9 mouse cellular contexts compared by ENCODE assay signal in genomic region chr7:110816037-110816436, GRCm38 (mm10). TPM values are rescaled to one million over a fixed set of nuclear protein-coding genes. Genes with fewer than 3 reads are reported as not detected.
DNase-seq lines count a peak whose midpoint lies in the region; ATAC-seq and TF ChIP-seq lines count a peak whose summit lies in the region.
"Had no signal": no experiment of that assay in that cellular context is flagged by ENCODE, and none has a peak within 500 bp of the region (broad histone marks: within the 10 kb centered on the region; RNA-seq: fewer than 3 reads in every experiment).

No protein-coding gene starts in this region.

- 67% methylated on average over 5 of the region's 5 CpGs for WGBS in kidney, adult 2 months
- 70% methylated on average over 5 of the region's 5 CpGs for WGBS in kidney, embryonic 16.5 days
- 51% methylated on average over 5 of the region's 5 CpGs for WGBS in limb, embryonic 11.5 days

- no peak overlapping the region for H3K4me3 ChIP-seq in kidney, adult 2 months (ENCODE audit: insufficient read depth, low read depth, low read length)
- H3K4me3 ChIP-seq in kidney, embryonic 16.5 days (ENCODE audit: low read length): no peak overlapping the region
- no peak overlapping the region for H3K4me3 ChIP-seq in E14TG2a.4 (replicated peaks; ENCODE audit: low read length)
- H3K4me3 ChIP-seq in limb, embryonic 11.5 days (ENCODE audit: low read depth, low read length): no peak overlapping the region
- H3K4me3 ChIP-seq: heart, embryonic 13.5 days had no signal

- no peak overlapping the region for H3K27ac ChIP-seq in kidney, adult 2 months (ENCODE audit: insufficient read depth, low read depth, low read length)
- no peak overlapping the region for H3K27ac ChIP-seq in kidney, embryonic 16.5 days (ENCODE audit: low read length)
- H3K27ac ChIP-seq in limb, embryonic 11.5 days (replicated peaks; ENCODE audit: low read depth, low read length): no peak overlapping the region
- H3K27ac ChIP-seq: heart, embryonic 13.5 days had no signal

- TF ChIP-seq CTCF in kidney, adult 2 months (conservative IDR thresholded peaks at IDR 0.05; ENCODE audit: insufficient read depth, insufficient read length, low read depth, low read length): peak; percentile 69
- TF ChIP-seq CTCF in E14TG2a.4 (conservative IDR thresholded peaks at IDR 0.05; ENCODE audit: low read length): peak; percentile 56

- no peak for TF ChIP-seq POLR2A in kidney, adult 2 months (IDR thresholded peaks at IDR 0.05; ENCODE audit: low read depth, low read length)

- no peaks in the 10 kb centered on the region for H3K9me3 ChIP-seq in kidney, embryonic 16.5 days (ENCODE audit: low read length)
- H3K9me3 ChIP-seq in E14TG2a.4 (ENCODE audit: low read length): no peaks in the 10 kb centered on the region
- H3K9me3 ChIP-seq in limb, embryonic 11.5 days (ENCODE audit: control insufficient read depth, low read length): no peaks in the 10 kb centered on the region
- H3K9me3 ChIP-seq: heart, embryonic 13.5 days had no signal

- H3K9ac ChIP-seq in kidney, embryonic 16.5 days (replicated peaks; ENCODE audit: low read length): no peak overlapping the region
- no peak overlapping the region for H3K9ac ChIP-seq in limb, embryonic 11.5 days (ENCODE audit: low read length)
- H3K9ac ChIP-seq: heart, embryonic 13.5 days had no signal

- DNase-seq in kidney, adult 2 months: peak; percentile 62
- DNase-seq in adipocyte (ENCODE audit: low spot score): peak; percentile 86
- peak; percentile 54 for DNase-seq in limb, embryonic 11.5 days (ENCODE audit: low spot score)
- DNase-seq in urinary bladder, adult 2 months (ENCODE audit: low spot score): no peak

- no peaks in the 10 kb centered on the region for H3K4me1 ChIP-seq in kidney, adult 2 months (ENCODE audit: control insufficient read depth, insufficient read depth, low read length)
- peaks cover 3% of the 10 kb centered on the region for H3K4me1 ChIP-seq in kidney, embryonic 16.5 days (ENCODE audit: insufficient read depth, low read length)
- H3K4me1 ChIP-seq in E14TG2a.4 (replicated peaks; ENCODE audit: low read depth, low read length): no peaks in the 10 kb centered on the region
- no peaks in the 10 kb centered on the region for H3K4me1 ChIP-seq in limb, embryonic 11.5 days (ENCODE audit: control insufficient read depth, insufficient read depth, low read length)

- no peaks in the 10 kb centered on the region for H3K27me3 ChIP-seq in kidney, adult 2 months (replicated peaks; ENCODE audit: control insufficient read depth, insufficient read depth, low read length)
- no peaks in the 10 kb centered on the region for H3K27me3 ChIP-seq in kidney, embryonic 16.5 days (ENCODE audit: insufficient read depth, low read length)
- H3K27me3 ChIP-seq in E14TG2a.4 (ENCODE audit: insufficient read depth, low read length): no peaks in the 10 kb centered on the region
- H3K27me3 ChIP-seq in limb, embryonic 11.5 days (ENCODE audit: control insufficient read depth, insufficient read depth, low read length): no peaks in the 10 kb centered on the region
- H3K27me3 ChIP-seq: heart, embryonic 13.5 days had no signal

- no peaks in the 10 kb centered on the region for H3K36me3 ChIP-seq in kidney, adult 2 months (ENCODE audit: control insufficient read depth, insufficient read depth, low read length)
- H3K36me3 ChIP-seq in kidney, embryonic 16.5 days (ENCODE audit: insufficient read depth, low read length): peaks cover 6% of the 10 kb centered on the region; the same call in 1 of the 2 replicates
- peaks cover 45% of the 10 kb centered on the region for H3K36me3 ChIP-seq in E14TG2a.4 (ENCODE audit: insufficient read depth, low read length)
- H3K36me3 ChIP-seq in limb, embryonic 11.5 days (ENCODE audit: control insufficient read depth, insufficient read depth, low read length): peaks cover 2% of the 10 kb centered on the region; the same call in 1 of the 2 replicates

- H3K4me2 ChIP-seq in kidney, embryonic 16.5 days (replicated peaks; ENCODE audit: low read depth, low read length): no peak overlapping the region
- H3K4me2 ChIP-seq in limb, embryonic 11.5 days (ENCODE audit: low read depth, severe bottlenecking): no peak overlapping the region
- H3K4me2 ChIP-seq: heart, embryonic 13.5 days had no signal

- no peak for ATAC-seq in kidney, embryonic 16.5 days (ENCODE audit: low FRiP score, low TSS enrichment)
- peak; percentile 67 for ATAC-seq in erythroid progenitor cell, adult 5-6 weeks (replicated peaks; ENCODE audit: low FRiP score, poor library complexity, severe bottlenecking)
- ATAC-seq in limb, embryonic 11.5 days (ENCODE audit: insufficient number of reproducible peaks, low FRiP score, low TSS enrichment, low read depth): no peak
- ATAC-seq in neutrophil, adult 5-6 weeks (ENCODE audit: extremely low read depth, insufficient number of reproducible peaks, low FRiP score, poor library complexity, severe bottlenecking): peak; percentile 88

RNA-seq across cellular contexts. Expression of gene Rnf141, which starts 28.2 kb away (rescaled TPM):
- 11.4 and 19.3 TPM in 2 replicates for polyA plus RNA-seq in kidney, adult 2 months (2012; rRNA removed)
- 30.3 and 32.2 TPM in 2 replicates for polyA plus RNA-seq in kidney, embryonic 16.5 days (2015; fragmentation: Nextera tagmentation; extraction: Ambion mirVana)
- 42.2 and 46.1 TPM in 2 replicates for total RNA-seq in erythroid progenitor cell, adult 5-6 weeks (2015; ENCODE audit: low replicate concordance)
- 27.2 and 59.8 TPM in 2 replicates for total RNA-seq in erythroid progenitor cell, adult 5-6 weeks (2017; ENCODE audit: low replicate concordance)
- 18.5 and 19.5 TPM in 2 replicates for polyA plus RNA-seq in limb, embryonic 11.5 days (2014; fragmentation: Nextera tagmentation; extraction: Ambion mirVana)
- total RNA-seq in neutrophil, adult 5-6 weeks (2017): 70.6 and 74.5 TPM in 2 replicates
- polyA plus RNA-seq in urinary bladder, adult 2 months (2012; rRNA removed): 32.1 and 34.0 TPM in 2 replicates

RNA-seq across cellular contexts. Expression of gene Lyve1, which starts 47.0 kb away (rescaled TPM):
- polyA plus RNA-seq in kidney, adult 2 months (2012; rRNA removed): 2.0 and 6.6 TPM in 2 replicates
- 6.3 and 8.6 TPM in 2 replicates for polyA plus RNA-seq in kidney, embryonic 16.5 days (2015; fragmentation: Nextera tagmentation; extraction: Ambion mirVana)
- total RNA-seq in erythroid progenitor cell, adult 5-6 weeks (2015; ENCODE audit: low replicate concordance): not detected in 2 replicates
- total RNA-seq in erythroid progenitor cell, adult 5-6 weeks (2017; ENCODE audit: low replicate concordance): not detected in 2 replicates
- 0.23 and 0.55 TPM in 2 replicates for polyA plus RNA-seq in limb, embryonic 11.5 days (2014; fragmentation: Nextera tagmentation; extraction: Ambion mirVana)
- not detected in 2 replicates for total RNA-seq in neutrophil, adult 5-6 weeks (2017)
- polyA plus RNA-seq in urinary bladder, adult 2 months (2012; rRNA removed): 23.2 and 32.3 TPM in 2 replicates

RNA-seq across cellular contexts. Expression of gene Ampd3, which starts 48.0 kb away (rescaled TPM):
- 23.4 and 26.4 TPM in 2 replicates for polyA plus RNA-seq in kidney, adult 2 months (2012; rRNA removed)
- polyA plus RNA-seq in kidney, embryonic 16.5 days (2015; fragmentation: Nextera tagmentation; extraction: Ambion mirVana): 8.8 and 10.1 TPM in 2 replicates
- 80.7 and 109 TPM in 2 replicates for total RNA-seq in erythroid progenitor cell, adult 5-6 weeks (2015; ENCODE audit: low replicate concordance)
- 72.2 and 104 TPM in 2 replicates for total RNA-seq in erythroid progenitor cell, adult 5-6 weeks (2017; ENCODE audit: low replicate concordance)
- polyA plus RNA-seq in limb, embryonic 11.5 days (2014; fragmentation: Nextera tagmentation; extraction: Ambion mirVana): 1.1 and 1.8 TPM in 2 replicates
- total RNA-seq in neutrophil, adult 5-6 weeks (2017): 60.2 and 63.0 TPM in 2 replicates
- 19.2 and 19.9 TPM in 2 replicates for polyA plus RNA-seq in urinary bladder, adult 2 months (2012; rRNA removed)

Comparison
In these comparisons a context has a peak if more than half of its experiments do, and no peak if none do; other contexts are left out.
1. ATAC-seq: peak in erythroid progenitor cell, adult 5-6 weeks (single experiment) and neutrophil, adult 5-6 weeks (single experiment); none in kidney, embryonic 16.5 days (single experiment) and limb, embryonic 11.5 days (single experiment).